Comparison of ENCODE assay signal across 8 mouse cellular contexts in the genomic region with DNA sequence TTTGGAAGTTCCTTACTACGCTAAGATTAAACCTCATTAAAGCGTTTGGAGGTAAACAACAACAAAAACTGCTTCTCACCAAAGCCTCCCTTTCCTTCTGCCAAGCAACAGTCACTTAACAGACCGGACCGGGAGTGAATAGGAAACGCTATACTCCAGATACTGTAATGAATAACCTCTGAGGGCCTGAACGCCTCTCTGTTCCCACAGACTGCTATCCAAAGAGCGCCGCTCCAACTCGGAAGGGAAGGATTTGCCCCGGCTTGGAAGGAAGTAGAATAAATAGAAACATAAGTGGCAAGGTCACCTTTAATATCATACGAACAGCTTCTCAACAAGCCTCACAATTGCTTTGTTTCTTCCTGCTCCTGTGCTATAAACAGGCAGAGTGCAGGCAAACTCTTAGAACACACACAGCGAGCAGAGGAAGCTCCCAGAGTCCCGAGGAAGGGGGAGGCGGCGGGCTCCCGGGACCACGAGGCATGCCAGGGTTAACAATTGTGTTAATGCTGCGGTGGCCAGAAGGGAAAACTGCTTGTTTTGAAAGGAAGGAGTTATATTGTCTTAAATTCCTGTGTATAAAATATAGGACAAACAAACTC. TPM values are rescaled to one million over a fixed set of nuclear protein-coding genes. Genes with fewer than 3 reads are reported as not detected.
DNase-seq lines count a peak whose midpoint lies in the region; ATAC-seq and TF ChIP-seq lines count a peak whose summit lies in the region.

No protein-coding gene starts in this region.

- no peak overlapping the region for H3K9ac ChIP-seq in hindbrain, embryonic 15.5 days
- H3K9ac ChIP-seq in liver, postnatal 0 days (replicated peaks) = no peak overlapping the region

- no peaks in the 10 kb centered on the region for H3K9me3 ChIP-seq in hindbrain, embryonic 15.5 days
- H3K9me3 ChIP-seq in liver, postnatal 0 days (ENCODE audit: low read length) = no peaks in the 10 kb centered on the region

- TF ChIP-seq CTCF in liver, postnatal 0 days (IDR thresholded peaks at IDR 0.05; ENCODE audit: low read depth) = no peak

- peak; percentile 34 for DNase-seq in gastrocnemius, postnatal 10 days
- DNase-seq in gastrocnemius, adult 18-20 months (ENCODE audit: low spot score) = no peak
- peak; percentile 45 for DNase-seq in gastrocnemius, postnatal 14 days
- DNase-seq in liver, postnatal 0 days = no peak
- DNase-seq in adipocyte (ENCODE audit: low spot score) = no peak
- no peak for DNase-seq in layer of hippocampus, postnatal 14 days (ENCODE audit: low spot score in 2 of 2)
- no peak for DNase-seq in cerebellum, adult 11-12 months

- no peaks in the 10 kb centered on the region for H3K27me3 ChIP-seq in hindbrain, embryonic 15.5 days
- no peaks in the 10 kb centered on the region for H3K27me3 ChIP-seq in liver, postnatal 0 days (ENCODE audit: insufficient read depth, low read length)

- 0 out of 2 replicates have a peak overlapping the region, but pooled peaks have one; percentile 35 for H3K27ac ChIP-seq in hindbrain, embryonic 15.5 days (replicated peaks)
- no peak overlapping the region for H3K27ac ChIP-seq in liver, postnatal 0 days (ENCODE audit: low read depth)

- no peaks in the 10 kb centered on the region for H3K36me3 ChIP-seq in hindbrain, embryonic 15.5 days
- H3K36me3 ChIP-seq in liver, postnatal 0 days (replicated peaks; ENCODE audit: insufficient read depth, low read length) = no peaks in the 10 kb centered on the region

- H3K4me1 ChIP-seq in hindbrain, embryonic 15.5 days (replicated peaks) = peaks cover 13% of the 10 kb centered on the region
- H3K4me1 ChIP-seq in liver, postnatal 0 days (ENCODE audit: insufficient read depth) = no peaks in the 10 kb centered on the region

- WGBS in hindbrain, embryonic 15.5 days = 26% methylated on average over 18 of the region's 18 CpGs
- WGBS in liver, postnatal 0 days (ENCODE audit: insufficient replicate concordance) = 28% methylated on average over 18 of the region's 18 CpGs

- peak overlapping the region; percentile 36 for H3K4me2 ChIP-seq in hindbrain, embryonic 15.5 days
- no peak overlapping the region for H3K4me2 ChIP-seq in liver, postnatal 0 days (ENCODE audit: low read depth, low read length)

- TF ChIP-seq EP300 in liver, postnatal 0 days (IDR thresholded peaks at IDR 0.05; ENCODE audit: low read depth) = no peak

- intact Hi-C loops in gastrocnemius, postnatal 14 days (cut with DNase I; ENCODE audit: low total_unique reads) = no loop called here

- H3K4me3 ChIP-seq in hindbrain, embryonic 15.5 days = no peak overlapping the region
- no peak overlapping the region for H3K4me3 ChIP-seq in liver, postnatal 0 days (ENCODE audit: low read depth, low read length)

- ATAC-seq in hindbrain, embryonic 15.5 days (ENCODE audit: low FRiP score, low read depth) = peak; percentile 71
- 0 out of 2 replicates have a peak, but pooled peaks have one; percentile 17 for ATAC-seq in liver, postnatal 0 days

RNA-seq across cellular contexts. Expression of gene Dars, which starts 39.8 kb away (rescaled TPM):
- 10 to 100 TPM; 74.8 to 75.2 TPM for total RNA-seq in gastrocnemius, postnatal 10 days (2021)
- 10 to 100 TPM; 62.4 to 66.9 TPM for total RNA-seq in gastrocnemius, adult 18-20 months (2021)
- 10 to 100 TPM; 68.7 to 70.2 TPM for total RNA-seq in gastrocnemius, postnatal 14 days (2021)
- 137 and 139 TPM in 2 replicates for polyA plus RNA-seq in hindbrain, embryonic 15.5 days (2015; fragmentation: Nextera tagmentation; extraction: Ambion mirVana)
- 73.4 and 75.2 TPM in 2 replicates for polyA plus RNA-seq in liver, postnatal 0 days (2015; fragmentation: Nextera tagmentation; extraction: Ambion mirVana)
- total RNA-seq in layer of hippocampus, postnatal 14 days (2021) = 10 to 100 TPM; 68.9 to 71.2 TPM

Comparison
In these comparisons a context has a peak if more than half of its experiments do, and no peak if none do; other contexts are left out.
1. DNase-seq: peak in gastrocnemius, postnatal 10 days (single experiment) and gastrocnemius, postnatal 14 days (single experiment); none in gastrocnemius, adult 18-20 months (single experiment), liver, postnatal 0 days (single experiment), adipocyte (single experiment), layer of hippocampus, postnatal 14 days (0 of 2) and cerebellum, adult 11-12 months (single experiment).